Mouse (Mus musculus) kidney, embryonic 14.5 days (tissue): ENCODE measurements around the gene Zmynd8. TPM values are rescaled to one million over a fixed set of nuclear protein-coding genes. Genes with fewer than 3 reads are reported as not detected.

Experiments used
- ATAC-seq: fragments of 200-750 bp; cut with Nextera tagmentation; 2 replicates; pipeline ENCODE4 v1.8.0; 2017; ENCODE audit warnings: moderate number of reproducible peaks, mild to moderate bottlenecking, moderate TSS enrichment, moderate library complexity; ENCODE audit not compliant: low FRiP score, low TSS enrichment
- H3K27ac ChIP-seq: fragments of 300-500 bp; sonication (generic); 2 replicates; pipeline ENCODE4 v1.5.1; 2014; ENCODE audit warnings: low read depth, mild to moderate bottlenecking, low read length, moderate library complexity, mixed read lengths
- H3K27me3 ChIP-seq: fragments of 300-500 bp; sonication (generic); 2 replicates; pipeline ENCODE4 v1.6.1; 2014; ENCODE audit warnings: mild to moderate bottlenecking, low read length; ENCODE audit not compliant: control insufficient read depth, insufficient read depth
- H3K36me3 ChIP-seq: fragments of 300-500 bp; sonication (generic); 2 replicates; pipeline ENCODE4 v1.6.1; 2014; ENCODE audit warnings: low read length, mixed read lengths; ENCODE audit not compliant: control insufficient read depth, insufficient read depth
- H3K4me1 ChIP-seq: fragments of 300-500 bp; sonication (generic); 2 replicates; pipeline ENCODE4 v1.6.1; 2014; ENCODE audit warnings: low read length, mixed read lengths; ENCODE audit not compliant: control insufficient read depth, insufficient read depth
- H3K4me2 ChIP-seq: fragments of 300-500 bp; sonication (generic); replicated peaks from 2 replicates; pipeline ENCODE4 v1.6.1; 2014; ENCODE audit warnings: low read depth, mild to moderate bottlenecking, low read length
- H3K4me3 ChIP-seq: fragments of 300-500 bp; sonication (generic); 2 replicates; pipeline ENCODE4 v1.5.1; 2014; ENCODE audit warnings: mild to moderate bottlenecking, low read length
- H3K9ac ChIP-seq: fragments of 300-500 bp; sonication (generic); 2 replicates; pipeline ENCODE4 v1.6.1; 2014; ENCODE audit warnings: low read depth, mild to moderate bottlenecking, low read length, moderate library complexity
- H3K9me3 ChIP-seq: fragments of 300-500 bp; sonication (generic); 2 replicates; pipeline ENCODE4 v1.6.1; 2016; ENCODE audit warnings: low read length; ENCODE audit not compliant: control insufficient read depth
- WGBS: fragments of 180-500 bp; shearing (Covaris S2); extraction: QIAGEN DNeasy Blood & Tissue Kit; methylation state at CpG from one replicate; pipeline ENCODE4 v1.1.7; 2014; 5-methylcytosine and 5-hydroxymethylcytosine counted together
- polyA plus RNA-seq: library from polyadenylated mRNA; unstranded; fragments of >200 nt; fragmentation: Nextera tagmentation; extraction: Ambion mirVana; gene quantifications from 2 replicates; pipeline ENCODE4 v1.2.1, GENCODE M21; 2014

Gene Zmynd8
- polyA plus RNA-seq, 1 experiment from 2014 or later, result 61.1 TPM

DNA sequence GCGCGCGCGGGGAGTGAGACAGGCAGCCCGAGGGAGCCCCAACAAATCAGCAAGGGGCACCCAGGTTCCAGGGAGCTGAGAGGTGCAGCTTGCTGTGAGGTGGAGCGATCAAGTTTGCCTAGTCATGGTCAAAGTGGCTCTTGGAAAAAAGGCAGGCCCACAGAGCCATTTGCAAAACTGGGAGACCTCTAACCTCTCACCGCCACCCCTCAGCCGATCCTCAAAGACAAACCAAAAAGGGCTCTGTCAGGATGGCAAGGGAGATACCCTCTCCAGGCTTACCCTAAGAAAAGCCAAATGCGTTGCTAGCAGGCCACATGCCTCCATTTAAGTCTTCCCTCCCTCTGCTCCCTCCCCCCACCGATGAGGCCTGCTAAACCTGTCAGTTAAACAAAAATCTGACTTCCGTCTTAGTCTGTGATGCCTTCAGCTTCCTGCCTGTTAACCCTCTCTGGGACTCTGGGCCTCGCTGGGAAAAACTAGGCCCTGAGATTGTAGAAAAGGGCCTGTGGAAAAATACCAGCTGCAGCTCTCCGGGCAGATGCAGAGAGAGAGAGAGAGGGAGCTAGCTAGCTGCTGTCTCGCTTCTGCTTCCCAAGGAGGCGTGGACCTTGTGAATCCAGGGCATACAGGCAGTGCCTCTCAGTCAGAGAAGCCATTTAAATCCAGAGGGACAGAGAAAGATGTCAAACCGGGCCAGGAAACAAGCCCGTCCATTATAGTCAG, 13.4 kb downstream of the Zmynd8 start:
- ATAC-seq, result peak; percentile 47
- Histone ChIP-seq H3K4me1 (peaks cover 81% of the 10 kb centered on the region), H3K9me3 (no peaks in the 10 kb centered on the region), H3K27me3 (no peaks in the 10 kb centered on the region), H3K4me3 (no peak overlapping the region), H3K9ac (peak overlapping the region; percentile 79), H3K36me3 (no peaks in the 10 kb centered on the region), H3K4me2 (peak overlapping the region; percentile 76), H3K27ac (peak overlapping the region; percentile 100)
- 5% methylated on average over 13 of the region's 17 CpGs for WGBS

DNA sequence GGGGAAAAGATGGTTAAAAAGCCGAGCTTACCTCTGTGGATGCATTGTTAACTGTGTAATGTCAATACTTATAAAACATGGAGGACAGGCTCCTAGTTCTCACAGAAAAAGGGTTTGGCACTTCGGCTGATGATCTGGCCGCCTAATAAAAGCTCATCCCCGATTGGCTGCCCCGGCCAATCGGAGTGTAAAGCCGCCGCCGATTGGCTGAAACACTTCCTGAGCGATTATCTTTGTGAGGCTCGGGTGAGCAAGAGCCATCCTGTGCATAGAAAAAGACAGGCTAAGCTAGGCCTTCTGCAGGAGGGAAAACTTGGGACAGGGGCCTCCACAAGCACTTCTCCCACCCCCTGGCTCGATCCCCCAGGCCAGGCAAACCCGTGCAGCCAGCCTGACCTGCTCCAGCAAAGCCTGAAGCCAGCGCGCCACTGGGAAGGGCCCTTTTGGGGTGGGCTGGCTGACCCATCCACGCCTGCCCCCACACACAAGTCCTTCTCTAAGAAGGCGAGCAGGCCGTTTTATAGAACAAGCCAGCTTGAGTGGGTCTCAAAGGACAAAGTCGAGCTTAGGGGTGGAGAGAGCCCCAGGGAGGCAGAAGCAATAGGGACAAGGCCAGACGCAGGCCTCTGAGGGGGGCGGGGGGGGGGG, 14.1 kb downstream of the Zmynd8 start:
- peaks cover 88% of the 10 kb centered on the region for H3K4me1 ChIP-seq
- H3K36me3 ChIP-seq, result no peaks in the 10 kb centered on the region; the same call in 1 of the 2 replicates
- H3K9ac ChIP-seq, result peak overlapping the region; percentile 79
- H3K27ac ChIP-seq, result peak overlapping the region; percentile 100
- peak overlapping the region; percentile 76 for H3K4me2 ChIP-seq
- no peaks in the 10 kb centered on the region for H3K9me3 ChIP-seq
- WGBS, result 3% methylated on average over 21 of the region's 21 CpGs
- H3K4me3 ChIP-seq, result peak overlapping the region; percentile 32
- peak; percentile 51 for ATAC-seq
- no peaks in the 10 kb centered on the region for H3K27me3 ChIP-seq

DNA sequence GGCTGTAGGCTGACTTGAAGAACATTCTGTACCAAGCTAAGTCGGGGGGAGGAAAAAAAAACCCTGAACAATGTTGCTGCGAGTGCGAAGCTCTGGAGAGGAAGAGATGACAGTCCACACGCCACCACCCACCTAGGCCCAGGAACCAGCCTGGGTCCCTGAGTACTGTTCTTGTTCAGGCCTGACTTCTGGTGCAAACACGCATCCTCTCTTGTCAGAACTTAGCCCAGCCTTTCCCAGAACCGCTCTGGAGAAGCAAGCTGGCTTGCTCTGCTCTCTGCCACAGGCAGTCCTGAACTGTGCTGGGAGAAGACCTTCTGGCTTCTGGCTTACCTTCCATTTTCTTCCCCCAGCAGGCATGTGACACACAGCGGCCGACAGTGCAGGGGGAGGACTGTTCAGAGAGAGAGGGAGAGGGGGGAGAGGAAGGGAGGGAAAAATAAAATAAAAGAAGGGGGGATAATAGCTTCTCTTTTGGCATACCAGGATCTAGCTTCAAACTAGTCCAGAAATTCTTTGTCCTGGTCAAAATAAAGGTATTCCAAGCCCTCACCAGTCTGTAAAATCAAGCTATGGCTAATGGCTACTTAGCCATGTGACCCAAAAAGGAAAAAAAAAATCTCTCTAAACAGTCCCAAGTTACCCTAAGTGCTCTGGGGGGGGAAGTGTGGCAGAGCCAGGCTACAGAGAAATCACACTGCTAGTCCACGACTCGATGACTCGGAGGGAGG, 14.8 kb downstream of the Zmynd8 start:
- no peaks in the 10 kb centered on the region; the same call in 1 of the 2 replicates for H3K36me3 ChIP-seq
- H3K27ac ChIP-seq, result peak overlapping the region; percentile 100
- WGBS, result 14% methylated on average over 11 of the region's 11 CpGs
- H3K4me1 ChIP-seq, result peaks cover 95% of the 10 kb centered on the region
- no peaks in the 10 kb centered on the region for H3K27me3 ChIP-seq
- peak overlapping the region; percentile 32 for H3K4me3 ChIP-seq
- no peaks in the 10 kb centered on the region for H3K9me3 ChIP-seq
- H3K9ac ChIP-seq, result peak overlapping the region; percentile 79
- no peak for ATAC-seq
- H3K4me2 ChIP-seq, result peak overlapping the region; percentile 76

DNA sequence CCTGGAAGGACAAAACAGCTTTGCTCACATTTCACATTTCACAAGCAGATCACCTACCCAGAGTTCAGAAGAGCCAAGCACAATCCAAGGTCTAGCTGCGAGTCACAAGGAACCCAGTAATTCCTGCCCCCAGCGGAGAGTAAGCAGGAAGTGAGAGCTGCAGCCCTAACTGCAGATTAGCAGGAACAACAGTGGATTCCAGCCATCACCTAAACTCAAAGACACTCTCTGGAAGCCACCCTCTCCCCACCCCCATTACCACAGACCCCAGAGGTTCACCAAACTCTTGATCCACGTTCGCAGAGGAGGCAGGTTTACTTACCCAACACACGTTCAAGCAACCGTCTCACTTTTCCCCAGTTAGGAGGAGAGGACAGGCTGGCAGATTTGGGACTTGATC, 15.8 kb downstream of the Zmynd8 start:
- Histone ChIP-seq H3K36me3 (no peaks in the 10 kb centered on the region; the same call in 1 of the 2 replicates), H3K27ac (peak overlapping the region; percentile 100), H3K4me1 (peaks cover 93% of the 10 kb centered on the region), H3K4me2 (peak overlapping the region; percentile 76), H3K27me3 (no peaks in the 10 kb centered on the region), H3K4me3 (peak overlapping the region; percentile 32), H3K9me3 (no peaks in the 10 kb centered on the region), H3K9ac (peak overlapping the region; percentile 79; the same call in 1 of the 2 replicates)
- ATAC-seq, result no peak
- whole genome bisulfite sequencing, result 6% methylated on average over 6 of the region's 6 CpGs

DNA sequence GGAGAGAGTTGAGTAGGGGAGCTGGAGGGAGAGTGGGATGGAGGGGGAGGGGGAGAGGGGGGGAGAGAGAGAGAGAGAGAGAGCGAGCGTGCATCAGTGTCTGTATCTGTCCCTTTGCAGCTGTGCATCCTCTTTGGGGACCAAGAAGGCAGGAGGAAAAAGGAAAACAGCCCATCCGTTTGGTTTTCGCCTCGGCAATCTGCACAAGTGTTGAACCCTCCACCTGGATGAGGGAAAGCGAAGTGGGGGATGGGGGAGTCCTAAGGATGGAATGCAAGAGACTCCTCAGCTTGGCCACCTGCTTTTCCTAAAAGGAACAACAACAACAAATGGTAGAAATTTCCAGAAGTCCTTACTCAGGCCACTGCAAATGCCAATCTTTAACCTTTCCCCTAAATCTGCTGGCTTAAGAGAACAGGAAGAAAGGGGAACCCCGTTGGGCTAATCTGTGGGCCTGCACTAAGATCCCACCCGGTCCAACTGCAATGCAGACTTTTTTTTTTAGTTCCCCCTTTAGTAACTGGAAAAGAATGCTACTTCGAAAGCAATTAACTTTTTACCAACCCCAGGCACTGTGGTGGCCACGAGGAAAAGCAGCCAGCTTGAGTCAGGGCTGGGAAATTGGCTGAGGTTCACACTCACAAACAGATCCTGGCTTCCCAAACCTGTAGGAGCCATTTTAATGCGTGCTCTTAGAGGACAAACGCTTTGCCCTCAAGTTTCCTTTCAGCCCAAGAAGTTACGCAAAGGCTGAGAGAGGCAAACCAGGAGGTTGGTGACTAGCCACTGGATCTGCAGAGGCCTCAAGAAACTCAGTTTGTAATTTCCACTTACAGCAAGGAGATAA, 17.0 kb downstream of the Zmynd8 start:
- H3K4me2 ChIP-seq, result peak overlapping the region; percentile 76
- WGBS, result 13% methylated on average over 11 of the region's 13 CpGs
- H3K27ac ChIP-seq, result peak overlapping the region; percentile 100
- peak overlapping the region; percentile 79; the same call in 1 of the 2 replicates for H3K9ac ChIP-seq
- no peaks in the 10 kb centered on the region for H3K9me3 ChIP-seq
- no peak for ATAC-seq
- H3K36me3 ChIP-seq, result peaks cover under 1% of the 10 kb centered on the region; the same call in 1 of the 2 replicates
- H3K4me3 ChIP-seq, result 0 out of 2 replicates have a peak overlapping the region, but pooled peaks have one; percentile 15
- no peaks in the 10 kb centered on the region for H3K27me3 ChIP-seq
- H3K4me1 ChIP-seq, result peaks cover 93% of the 10 kb centered on the region

DNA sequence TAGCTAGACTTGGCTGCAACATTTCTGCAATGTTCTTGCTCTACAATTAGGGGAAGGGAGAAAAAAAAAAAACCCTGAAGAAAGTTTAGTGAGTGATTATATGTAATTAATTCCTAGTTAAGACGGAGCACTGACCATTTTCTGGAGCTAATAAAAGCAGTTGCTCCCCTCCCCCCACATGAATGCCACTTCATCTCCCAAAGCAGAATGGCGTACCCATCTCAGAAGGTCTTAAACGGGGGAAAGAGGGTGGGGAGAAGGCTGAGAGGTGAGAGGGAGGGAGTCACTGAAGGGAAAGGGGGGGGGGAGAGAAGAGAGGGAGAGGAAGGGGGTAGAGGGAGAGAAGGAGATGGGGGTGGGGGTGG, 17.6 kb downstream of the Zmynd8 start:
- 4% methylated on average over 3 of the region's 3 CpGs for WGBS
- no peaks in the 10 kb centered on the region for H3K27me3 ChIP-seq
- peak overlapping the region; percentile 79; the same call in 1 of the 2 replicates for H3K9ac ChIP-seq
- H3K4me1 ChIP-seq, result peaks cover 93% of the 10 kb centered on the region
- no peak overlapping the region for H3K4me3 ChIP-seq
- H3K9me3 ChIP-seq, result no peaks in the 10 kb centered on the region
- peak overlapping the region; percentile 100 for H3K27ac ChIP-seq
- no peak for ATAC-seq
- H3K36me3 ChIP-seq, result peaks cover 4% of the 10 kb centered on the region; the same call in 1 of the 2 replicates
- H3K4me2 ChIP-seq, result peak overlapping the region; percentile 76

DNA sequence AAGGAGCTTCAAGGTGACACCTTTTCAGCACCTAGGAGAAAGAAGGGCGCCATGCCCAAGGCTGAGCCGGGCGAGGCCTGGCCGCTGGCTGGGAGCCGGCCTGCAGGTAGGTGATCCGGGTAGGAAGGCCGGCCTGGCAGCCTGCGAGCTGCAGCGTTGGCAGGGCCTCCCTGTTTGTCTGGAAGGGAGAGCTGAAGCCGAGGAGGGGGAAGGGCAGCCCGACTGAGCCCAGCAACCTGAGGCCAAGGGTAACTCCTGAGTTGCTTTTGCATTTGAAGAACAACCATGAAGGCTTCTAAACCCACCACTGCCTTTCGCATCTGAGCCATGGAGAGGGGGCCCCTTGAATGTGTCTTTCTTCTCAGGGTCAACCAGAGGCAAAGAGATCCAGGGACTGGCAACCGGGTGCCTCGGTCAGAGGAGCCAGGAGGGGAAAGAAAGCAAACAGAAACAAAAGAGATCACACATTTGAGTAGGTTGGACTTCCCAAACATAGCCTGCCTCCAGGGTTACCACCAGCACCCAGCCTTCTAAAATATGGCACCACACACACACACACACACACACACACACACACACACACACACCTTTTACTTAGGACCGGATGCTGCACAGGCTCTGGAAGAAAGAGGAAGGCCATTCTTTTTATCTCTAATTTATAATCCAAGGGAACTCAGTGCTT, 18.2 kb downstream of the Zmynd8 start:
- 9% methylated on average over 15 of the region's 15 CpGs for WGBS
- peak overlapping the region; percentile 21; the same call in 1 of the 2 replicates for H3K4me3 ChIP-seq

More for the DNA sequence above, 18.2 kb downstream of the Zmynd8 start:
- Histone ChIP-seq H3K4me2 (peak overlapping the region; percentile 76), H3K36me3 (peaks cover 4% of the 10 kb centered on the region; the same call in 1 of the 2 replicates), H3K27ac (peak overlapping the region; percentile 100), H3K4me1 (peaks cover 94% of the 10 kb centered on the region), H3K27me3 (no peaks in the 10 kb centered on the region), H3K9ac (peak overlapping the region; percentile 79), H3K9me3 (no peaks in the 10 kb centered on the region)
- ATAC-seq, result no peak
